Mouse (Mus musculus) stomach, embryonic 14.5 days (tissue): ENCODE results near the gene Vmn1r178. TPM values are rescaled to one million over a fixed set of nuclear protein-coding genes. Genes with fewer than 3 reads are reported as not detected.
"Not testable (repeated sequence)": the region's sequence is repeated elsewhere in the genome, so short reads cannot be mapped to it uniquely, and the experiment has no call there.

Experiments used
- ATAC-seq: fragments of 200-750 bp; cut with Nextera tagmentation; 2 replicates; pipeline ENCODE4 v1.8.0; 2017; ENCODE audit warnings: low read depth, moderate TSS enrichment; ENCODE audit not compliant: insufficient number of reproducible peaks, insufficient read depth, low FRiP score
- H3K27ac ChIP-seq: fragments of 300-500 bp; sonication (generic); 2 replicates; pipeline ENCODE4 v1.5.1; 2014; ENCODE audit warnings: mild to moderate bottlenecking, low read length, moderate library complexity, mixed read lengths
- H3K27me3 ChIP-seq: fragments of 300-500 bp; sonication (generic); 2 replicates; pipeline ENCODE4 v1.6.1; 2014; ENCODE audit warnings: low read length, control low read depth, mixed read lengths; ENCODE audit not compliant: control insufficient read depth, insufficient read depth
- H3K36me3 ChIP-seq: fragments of 300-500 bp; sonication (generic); 2 replicates; pipeline ENCODE4 v1.6.1; 2014; ENCODE audit warnings: mild to moderate bottlenecking, control low read depth, low read length, moderate library complexity, mixed read lengths; ENCODE audit not compliant: control insufficient read depth, insufficient read depth
- H3K4me1 ChIP-seq: fragments of 300-500 bp; sonication (generic); 2 replicates; pipeline ENCODE4 v1.6.1; 2014; ENCODE audit warnings: low read length, control low read depth, mixed read lengths; ENCODE audit not compliant: control insufficient read depth, insufficient read depth
- H3K4me2 ChIP-seq: fragments of 300-500 bp; sonication (generic); replicated peaks from 2 replicates; pipeline ENCODE4 v1.6.1; 2014; ENCODE audit warnings: low read depth, low read length, control low read depth
- H3K4me3 ChIP-seq: fragments of 300-500 bp; sonication (generic); 2 replicates; pipeline ENCODE4 v1.5.1; 2014; ENCODE audit warnings: low read depth, low read length, control low read depth
- H3K9ac ChIP-seq: fragments of 300-500 bp; sonication (generic); replicated peaks from 2 replicates; pipeline ENCODE4 v1.6.1; 2014; ENCODE audit warnings: low read depth, mild to moderate bottlenecking, control low read depth, low read length, moderate library complexity, mixed read lengths
- H3K9me3 ChIP-seq: fragments of 300-500 bp; sonication (generic); 2 replicates; pipeline ENCODE4 v1.6.1; 2016; ENCODE audit warnings: low read depth, low read length, control low read depth; ENCODE audit not compliant: control insufficient read depth
- WGBS: fragments of 180-500 bp; shearing (Covaris S2); extraction: QIAGEN DNeasy Blood & Tissue Kit; methylation state at CpG from one replicate; pipeline ENCODE4 v1.1.7; 2014; 5-methylcytosine and 5-hydroxymethylcytosine counted together
- polyA plus RNA-seq: library from polyadenylated mRNA; unstranded; fragments of >200 nt; fragmentation: Nextera tagmentation; extraction: Ambion mirVana; gene quantifications from 2 replicates; pipeline ENCODE4 v1.2.1, GENCODE M21; 2014

Vmn1r178 gene
- not detected in 2 replicates for polyA plus RNA-seq

DNA sequence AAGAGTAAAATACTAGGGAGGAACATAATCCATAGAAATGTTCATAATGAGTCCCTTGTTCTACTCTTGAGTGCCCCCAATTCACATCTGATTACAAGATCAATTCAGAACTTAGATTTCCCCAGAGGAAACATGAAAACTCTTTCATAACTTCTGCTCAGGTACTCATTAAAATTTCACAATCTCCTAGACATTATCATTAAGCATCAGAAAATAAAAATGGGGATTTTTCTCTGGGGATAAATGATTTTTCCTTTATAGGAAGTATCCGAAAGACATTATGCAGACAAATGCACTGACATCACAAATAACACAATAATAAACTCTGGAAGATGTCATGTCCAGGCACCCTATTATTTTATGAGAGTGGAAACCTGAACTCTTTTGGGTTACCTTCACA lies at the start of gene Vmn1r178:
TSS of gene Vmn1r178 (plus strand) at position 301 of the 400 bp plus-strand sequence.
- Histone ChIP-seq H3K9ac (no peak within 1 kb of the TSS), H3K27me3 (no peaks in the 10 kb centered on the region), H3K9me3 (no peaks in the 10 kb centered on the region; the same call in 1 of the 2 replicates), H3K4me3 (no peak within 1 kb of the TSS), H3K27ac (no peak within 1 kb of the TSS), H3K36me3 (no peaks in the 10 kb centered on the region), H3K4me2 (no peak within 1 kb of the TSS), H3K4me1 (no peaks in the 10 kb centered on the region)
- ATAC-seq = no peak
- 89% methylated on average over 1 of the region's 1 CpGs for WGBS

DNA sequence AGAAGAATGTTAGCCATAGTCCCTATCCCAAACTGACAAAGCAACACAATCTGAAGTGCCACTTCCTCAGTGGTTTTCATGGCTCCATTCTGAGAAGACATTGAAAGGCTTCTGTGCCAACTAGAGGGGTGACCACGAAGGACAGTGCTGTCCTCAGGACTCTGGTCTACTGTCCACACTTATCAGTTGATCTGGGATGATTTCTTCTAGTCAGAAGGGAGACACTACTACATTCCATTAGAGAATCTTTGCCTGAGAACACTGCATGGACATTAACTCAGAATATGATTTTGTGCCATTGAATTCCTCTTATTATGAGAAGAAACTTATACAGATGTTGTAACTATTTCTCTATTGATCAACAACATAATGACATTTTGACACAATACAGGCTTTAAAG lies 25.5 kb upstream of the Vmn1r178 start, which contains the start of gene Vmn1r177:
TSS of gene Vmn1r177 (minus strand) at position 101 of the 400 bp plus-strand sequence.
- 20% methylated on average over 1 of the region's 1 CpGs for WGBS

GRCm38 (mm10) chr7:23876918-23877317 lies 14.9 kb upstream of the Vmn1r178 start:
- ATAC-seq, H3K9ac ChIP-seq, H3K4me1 ChIP-seq, H3K27me3 ChIP-seq, H3K4me2 ChIP-seq, H3K36me3 ChIP-seq, H3K27ac ChIP-seq, H3K9me3 ChIP-seq, H3K4me3 ChIP-seq: not testable (repeated sequence)
- 68% methylated on average over 3 of the region's 4 CpGs for WGBS

More for the DNA sequence above, 25.5 kb upstream of the Vmn1r178 start, which contains the start of gene Vmn1r177:
- H3K27ac ChIP-seq, H3K9ac ChIP-seq, H3K36me3 ChIP-seq, H3K4me3 ChIP-seq, H3K9me3 ChIP-seq, H3K4me2 ChIP-seq, H3K4me1 ChIP-seq, ATAC-seq, H3K27me3 ChIP-seq: not testable (repeated sequence)

GRCm38 (mm10) chr7:23926678-23927077 lies 34.9 kb downstream of the Vmn1r178 start, which contains the start of gene Vmn1r179:
Vmn1r179 (plus strand) TSS chr7:23926978.
- WGBS = 48% methylated on average over 2 of the region's 2 CpGs
- ATAC-seq = no peak
- no peak within 1 kb of the TSS for H3K4me3 ChIP-seq
- no peaks in the 10 kb centered on the region for H3K27me3 ChIP-seq
- peaks cover 3% of the 10 kb centered on the region; the same call in 1 of the 2 replicates for H3K9me3 ChIP-seq
- H3K4me2 ChIP-seq = no peak within 1 kb of the TSS
- H3K27ac ChIP-seq = no peak within 1 kb of the TSS
- no peak within 1 kb of the TSS for H3K9ac ChIP-seq
- no peaks in the 10 kb centered on the region for H3K36me3 ChIP-seq
- no peaks in the 10 kb centered on the region for H3K4me1 ChIP-seq

Other genes with a start within 250 kb of the Vmn1r178 start
- gene Vmn1r172, start 233.7 kb upstream of the Vmn1r178 start, polyA plus RNA-seq = not detected in 2 replicates
- not detected in 2 replicates for gene Vmn1r173, start 191.3 kb upstream of the Vmn1r178 start, polyA plus RNA-seq
- not detected in 2 replicates for gene Vmn1r174, start 139.7 kb upstream of the Vmn1r178 start, polyA plus RNA-seq
- not detected in 2 replicates for gene Vmn1r175, start 81.4 kb upstream of the Vmn1r178 start, polyA plus RNA-seq
- not detected in 2 replicates for gene Vmn1r176, start 54.6 kb upstream of the Vmn1r178 start, polyA plus RNA-seq
- not detected in 2 replicates for gene Vmn1r177, start 25.6 kb upstream of the Vmn1r178 start, polyA plus RNA-seq
- gene Vmn1r179, start 35.0 kb downstream of the Vmn1r178 start, polyA plus RNA-seq = not detected in 2 replicates
- not detected in 2 replicates for gene Vmn1r180, start 58.6 kb downstream of the Vmn1r178 start, polyA plus RNA-seq
- not detected in 2 replicates for gene Vmn1r181, start 82.6 kb downstream of the Vmn1r178 start, polyA plus RNA-seq
- not detected in 2 replicates for gene V1rd19, start 109.7 kb downstream of the Vmn1r178 start, polyA plus RNA-seq
- not detected in 2 replicates for gene Vmn1r183, start 161.2 kb downstream of the Vmn1r178 start, polyA plus RNA-seq
- gene Zfp180, start 189.9 kb downstream of the Vmn1r178 start, polyA plus RNA-seq = 21.4 and 23.2 TPM in 2 replicates
- gene Zfp112, start 220.3 kb downstream of the Vmn1r178 start, polyA plus RNA-seq = 5.4 and 6.3 TPM in 2 replicates
- gene Zfp235, start 242.2 kb downstream of the Vmn1r178 start, polyA plus RNA-seq = 21.7 and 22.2 TPM in 2 replicates